Mouse (Mus musculus) urinary bladder, adult 18-20 months (tissue): Measurements from ENCODE around the gene Ntmt1.

Source experiments
- DNase-seq, 2 experiments: peaks; one replicate each; pipeline ENCODE4 v3.0.0; 2022; ENCODE audit warnings: low spot score in 2 of 2, mixed read lengths in 2 of 2

The Ntmt1 gene

GRCm38 (mm10) chr2:30864968-30865381 lies 57.3 kb downstream of the Ntmt1 start:
- peak; percentile 22 to 53 for DNase-seq

- DNase-seq = no peak
Measured at GRCm38 (mm10) chr2:30865426-30865825, 57.8 kb downstream of the Ntmt1 start.

GRCm38 (mm10) chr2:30870863-30871262 lies 63.2 kb downstream of the Ntmt1 start:
- DNase-seq = no peak
